Mouse (Mus musculus): ENCODE results near the gene Rxfp4.

The Rxfp4 gene

GRCm38 (mm10) chr3:88648452-88649168, 4.3 kb downstream of the Rxfp4 start:
- Histone ChIP-seq H3K4me3 (replicated peaks; ENCODE audit: low read length) (no peak overlapping the region), H3K9me3 (ENCODE audit: low read length) (no peaks in the 10 kb centered on the region), H3K4me1 (replicated peaks; ENCODE audit: low read depth, low read length) (peaks cover 99% of the 10 kb centered on the region), H3K27me3 (ENCODE audit: insufficient read depth, low read length) (no peaks in the 10 kb centered on the region), H3K36me3 (ENCODE audit: insufficient read depth, low read length) (peaks cover 51% of the 10 kb centered on the region)
- no peak for TF ChIP-seq CTCF (conservative IDR thresholded peaks at IDR 0.05; ENCODE audit: low read length)
- TF ChIP-seq POU5F1 (IDR thresholded peaks at IDR 0.05; ENCODE audit: borderline replicate concordance, low read length) = no peak
- TF ChIP-seq NANOG (IDR thresholded peaks at IDR 0.05; ENCODE audit: borderline replicate concordance, low read length) = no peak

GRCm38 (mm10) chr3:88647779-88648413, 5.0 kb downstream of the Rxfp4 start:
- Histone ChIP-seq H3K4me3 (replicated peaks; ENCODE audit: low read length) (no peak overlapping the region), H3K36me3 (ENCODE audit: insufficient read depth, low read length) (peaks cover 58% of the 10 kb centered on the region), H3K27me3 (ENCODE audit: insufficient read depth, low read length) (no peaks in the 10 kb centered on the region), H3K9me3 (ENCODE audit: low read length) (no peaks in the 10 kb centered on the region), H3K4me1 (replicated peaks; ENCODE audit: low read depth, low read length) (peaks cover 100% of the 10 kb centered on the region)
- no peak for TF ChIP-seq NANOG (IDR thresholded peaks at IDR 0.05; ENCODE audit: borderline replicate concordance, low read length)
- no peak for TF ChIP-seq CTCF (conservative IDR thresholded peaks at IDR 0.05; ENCODE audit: low read length)
- no peak for TF ChIP-seq POU5F1 (IDR thresholded peaks at IDR 0.05; ENCODE audit: borderline replicate concordance, low read length)

- Histone ChIP-seq H3K4me1 (replicated peaks; ENCODE audit: low read depth, low read length) (peaks cover 100% of the 10 kb centered on the region), H3K36me3 (ENCODE audit: insufficient read depth, low read length) (peaks cover 66% of the 10 kb centered on the region), H3K4me3 (replicated peaks; ENCODE audit: low read length) (peak overlapping the region; percentile 39), H3K27me3 (ENCODE audit: insufficient read depth, low read length) (no peaks in the 10 kb centered on the region), H3K9me3 (ENCODE audit: low read length) (no peaks in the 10 kb centered on the region)
- TF ChIP-seq NANOG (IDR thresholded peaks at IDR 0.05; ENCODE audit: borderline replicate concordance, low read length) = no peak
- no peak for TF ChIP-seq POU5F1 (IDR thresholded peaks at IDR 0.05; ENCODE audit: borderline replicate concordance, low read length)
- no peak for TF ChIP-seq CTCF (conservative IDR thresholded peaks at IDR 0.05; ENCODE audit: low read length)
These were observed 5.9 kb downstream of the Rxfp4 start for GRCm38 (mm10) chr3:88647076-88647475.

- Histone ChIP-seq H3K4me3 (replicated peaks; ENCODE audit: low read length) (peak overlapping the region; percentile 39), H3K9me3 (ENCODE audit: low read length) (no peaks in the 10 kb centered on the region), H3K36me3 (ENCODE audit: insufficient read depth, low read length) (peaks cover 72% of the 10 kb centered on the region), H3K4me1 (replicated peaks; ENCODE audit: low read depth, low read length) (peaks cover 100% of the 10 kb centered on the region), H3K27me3 (ENCODE audit: insufficient read depth, low read length) (no peaks in the 10 kb centered on the region)
- TF ChIP-seq CTCF (conservative IDR thresholded peaks at IDR 0.05; ENCODE audit: low read length) (no peak), NANOG (IDR thresholded peaks at IDR 0.05; ENCODE audit: borderline replicate concordance, low read length) (peak; percentile 39; the same call in 1 of the 2 replicates)
These were observed 6.4 kb downstream of the Rxfp4 start for GRCm38 (mm10) chr3:88646426-88646995.

GRCm38 (mm10) chr3:88645937-88646336, 7.0 kb downstream of the Rxfp4 start:
- Histone ChIP-seq H3K9me3 (ENCODE audit: low read length) (no peaks in the 10 kb centered on the region), H3K36me3 (ENCODE audit: insufficient read depth, low read length) (peaks cover 78% of the 10 kb centered on the region), H3K27me3 (ENCODE audit: insufficient read depth, low read length) (no peaks in the 10 kb centered on the region), H3K4me3 (replicated peaks; ENCODE audit: low read length) (peak overlapping the region; percentile 39), H3K4me1 (replicated peaks; ENCODE audit: low read depth, low read length) (peaks cover 98% of the 10 kb centered on the region)
- TF ChIP-seq CTCF (conservative IDR thresholded peaks at IDR 0.05; ENCODE audit: low read length) (no peak), NANOG (IDR thresholded peaks at IDR 0.05; ENCODE audit: borderline replicate concordance, low read length) (no peak)

GRCm38 (mm10) chr3:88643078-88643477, 9.9 kb downstream of the Rxfp4 start:
- Histone ChIP-seq H3K36me3 (ENCODE audit: insufficient read depth, low read length) (peaks cover 99% of the 10 kb centered on the region), H3K9me3 (ENCODE audit: low read length) (no peaks in the 10 kb centered on the region), H3K4me3 (replicated peaks; ENCODE audit: low read length) (peak overlapping the region; percentile 72), H3K27me3 (ENCODE audit: insufficient read depth, low read length) (no peaks in the 10 kb centered on the region), H3K4me1 (replicated peaks; ENCODE audit: low read depth, low read length) (peaks cover 70% of the 10 kb centered on the region)
- TF ChIP-seq NANOG (IDR thresholded peaks at IDR 0.05; ENCODE audit: borderline replicate concordance, low read length) = no peak
- no peak for TF ChIP-seq CTCF (conservative IDR thresholded peaks at IDR 0.05; ENCODE audit: low read length)
- no peak for TF ChIP-seq POU5F1 (IDR thresholded peaks at IDR 0.05; ENCODE audit: borderline replicate concordance, low read length)

GRCm38 (mm10) chr3:88640676-88641075, 12.3 kb downstream of the Rxfp4 start:
- Histone ChIP-seq H3K36me3 (ENCODE audit: insufficient read depth, low read length) (peaks cover 99% of the 10 kb centered on the region), H3K4me1 (replicated peaks; ENCODE audit: low read depth, low read length) (peaks cover 61% of the 10 kb centered on the region), H3K4me3 (replicated peaks; ENCODE audit: low read length) (no peak overlapping the region), H3K27me3 (ENCODE audit: insufficient read depth, low read length) (no peaks in the 10 kb centered on the region), H3K9me3 (ENCODE audit: low read length) (no peaks in the 10 kb centered on the region)
- no peak for TF ChIP-seq POU5F1 (IDR thresholded peaks at IDR 0.05; ENCODE audit: borderline replicate concordance, low read length)
- no peak for TF ChIP-seq NANOG (IDR thresholded peaks at IDR 0.05; ENCODE audit: borderline replicate concordance, low read length)
- TF ChIP-seq CTCF (conservative IDR thresholded peaks at IDR 0.05; ENCODE audit: low read length) = peak; percentile 55

- TF ChIP-seq POU5F1 (IDR thresholded peaks at IDR 0.05; ENCODE audit: borderline replicate concordance, low read length) = no peak
- TF ChIP-seq CTCF (conservative IDR thresholded peaks at IDR 0.05; ENCODE audit: low read length) = no peak
- no peak for TF ChIP-seq NANOG (IDR thresholded peaks at IDR 0.05; ENCODE audit: borderline replicate concordance, low read length)
- Histone ChIP-seq H3K4me3 (replicated peaks; ENCODE audit: low read length) (no peak overlapping the region), H3K36me3 (ENCODE audit: insufficient read depth, low read length) (peaks cover 99% of the 10 kb centered on the region), H3K27me3 (ENCODE audit: insufficient read depth, low read length) (no peaks in the 10 kb centered on the region), H3K9me3 (ENCODE audit: low read length) (no peaks in the 10 kb centered on the region), H3K4me1 (replicated peaks; ENCODE audit: low read depth, low read length) (peaks cover 61% of the 10 kb centered on the region)
These were observed 13.7 kb downstream of the Rxfp4 start for GRCm38 (mm10) chr3:88639239-88639638.

Data from E14TG2a.4 (cell line).